Mouse (Mus musculus) adrenal gland, adult (tissue): ENCODE data around the gene Abhd17a.
A peak's percentile ranks its signal among the peaks of the same experiment; 100 is the strongest.
"Not testable (repeated sequence)": the region's sequence is repeated elsewhere in the genome, so short reads cannot be mapped to it uniquely, and the experiment has no call there.

Experiments used
- DNase-seq, 2 experiments: peaks; one replicate each; pipeline ENCODE4 v3.0.0; 2022 to 2023; ENCODE audit warnings: low spot score in 1 of 2; ENCODE audit not compliant: inconsistent age in 2 of 2

Gene Abhd17a

GRCm38 (mm10) chr10:80609269-80609924 lies 19.3 kb upstream of the Abhd17a start:
- DNase-seq = no peak

- no peak for DNase-seq
Measured at GRCm38 (mm10) chr10:80608435-80608834, 18.3 kb upstream of the Abhd17a start.

DNA sequence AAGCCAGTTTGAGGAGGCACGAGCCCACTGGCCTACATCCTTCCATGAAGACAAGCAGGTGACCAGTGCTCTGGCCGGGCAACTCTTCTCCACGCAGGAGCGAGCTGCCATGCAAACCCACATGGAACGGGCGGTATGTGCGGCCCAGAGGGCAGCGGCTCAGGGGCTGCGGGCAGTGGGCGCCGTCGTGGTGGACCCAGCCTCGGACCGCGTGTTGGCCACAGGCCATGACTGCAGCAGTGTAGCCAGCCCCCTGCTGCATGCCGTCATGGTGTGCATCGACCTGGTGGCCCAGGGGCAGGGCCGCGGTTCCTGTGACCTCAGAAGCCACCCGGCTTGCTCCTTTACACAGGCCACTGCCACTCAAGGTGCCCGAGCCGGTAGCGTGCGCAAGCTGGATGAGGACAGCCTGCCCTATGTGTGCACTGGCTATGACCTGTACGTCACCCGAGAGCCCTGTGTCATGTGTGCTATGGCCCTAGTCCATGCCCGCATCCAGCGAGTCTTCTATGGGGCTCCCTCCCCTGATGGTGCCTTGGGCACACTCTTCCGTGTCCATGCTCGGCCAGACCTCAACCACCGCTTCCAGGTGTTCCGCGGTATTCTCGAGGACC lies 16.7 kb upstream of the Abhd17a start:
- no peak for DNase-seq

- DNase-seq = no peak
Measured at GRCm38 (mm10) chr10:80606306-80606705, 16.2 kb upstream of the Abhd17a start.

DNA sequence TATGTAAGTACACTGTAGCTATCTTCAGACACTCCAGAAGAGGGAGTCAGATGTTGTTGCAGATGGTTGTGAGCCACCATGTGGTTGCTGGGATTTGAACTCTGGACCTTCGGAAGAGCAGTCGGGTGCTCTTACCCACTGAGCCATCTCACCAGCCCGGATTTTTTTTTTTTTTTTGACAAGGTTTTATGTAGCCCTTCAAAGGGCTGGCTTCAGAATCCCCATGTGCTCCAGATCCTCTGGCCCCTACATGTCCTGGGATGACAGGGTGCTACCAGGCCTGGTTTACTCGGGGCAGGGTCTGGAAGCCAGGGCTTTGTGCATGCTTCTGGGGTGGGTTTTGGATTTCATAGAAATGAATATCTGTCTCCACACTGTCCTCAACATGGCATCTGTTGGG lies 15.6 kb upstream of the Abhd17a start, which contains the start of gene Gm49322:
TSS of gene Gm49322 (plus strand) at position 301 of the 400 bp plus-strand sequence.
- not testable (repeated sequence) for DNase-seq

GRCm38 (mm10) chr10:80604988-80605387 lies 14.8 kb upstream of the Abhd17a start:
- no peak for DNase-seq

DNA sequence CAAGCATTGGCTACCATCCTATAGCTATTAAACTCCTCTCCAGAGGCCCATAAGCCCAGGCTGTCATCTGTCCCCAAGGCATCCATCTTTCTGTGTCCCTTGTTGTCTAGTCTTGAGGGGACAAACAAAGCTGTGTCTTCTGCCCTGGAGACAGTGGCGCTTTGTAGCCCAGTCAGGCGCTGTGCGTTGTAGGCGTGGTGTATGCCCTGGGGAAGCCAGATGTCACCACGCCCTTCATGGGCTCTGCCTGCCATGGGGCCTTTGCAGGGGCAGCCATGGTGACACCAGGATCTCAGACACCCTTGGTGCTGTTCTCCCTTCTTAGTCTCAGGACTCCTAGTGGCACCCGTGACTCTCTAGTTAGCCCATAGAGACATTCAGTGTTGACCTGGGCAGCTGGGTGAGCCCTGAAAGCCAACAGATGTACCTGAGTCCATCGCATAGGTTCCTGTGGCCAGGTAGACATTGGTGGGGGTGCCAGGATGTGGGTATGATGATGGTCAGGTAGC lies 13.9 kb upstream of the Abhd17a start:
- DNase-seq = no peak

GRCm38 (mm10) chr10:80603364-80603763 lies 13.2 kb upstream of the Abhd17a start:
- no peak for DNase-seq

- peak; percentile 95 to 99 for DNase-seq
Measured at GRCm38 (mm10) chr10:80602698-80603325, 12.7 kb upstream of the Abhd17a start, which contains the start of the genes Scamp4 and Adat3. Gene Scamp4, plus strand, starts transcription at chr10:80602872. Gene Adat3, plus strand, starts transcription at chr10:80602880.

GRCm38 (mm10) chr10:80596318-80596717 lies 6.2 kb upstream of the Abhd17a start:
- DNase-seq = no peak

- peak in 1 of 2 experiments; percentile 72 for DNase-seq
Measured at GRCm38 (mm10) chr10:80589127-80589878, 838 bp downstream of the Abhd17a start.

GRCm38 (mm10) chr10:80587305-80587657 lies 2.9 kb downstream of the Abhd17a start:
- DNase-seq = peak in 1 of 2 experiments; percentile 69

DNA sequence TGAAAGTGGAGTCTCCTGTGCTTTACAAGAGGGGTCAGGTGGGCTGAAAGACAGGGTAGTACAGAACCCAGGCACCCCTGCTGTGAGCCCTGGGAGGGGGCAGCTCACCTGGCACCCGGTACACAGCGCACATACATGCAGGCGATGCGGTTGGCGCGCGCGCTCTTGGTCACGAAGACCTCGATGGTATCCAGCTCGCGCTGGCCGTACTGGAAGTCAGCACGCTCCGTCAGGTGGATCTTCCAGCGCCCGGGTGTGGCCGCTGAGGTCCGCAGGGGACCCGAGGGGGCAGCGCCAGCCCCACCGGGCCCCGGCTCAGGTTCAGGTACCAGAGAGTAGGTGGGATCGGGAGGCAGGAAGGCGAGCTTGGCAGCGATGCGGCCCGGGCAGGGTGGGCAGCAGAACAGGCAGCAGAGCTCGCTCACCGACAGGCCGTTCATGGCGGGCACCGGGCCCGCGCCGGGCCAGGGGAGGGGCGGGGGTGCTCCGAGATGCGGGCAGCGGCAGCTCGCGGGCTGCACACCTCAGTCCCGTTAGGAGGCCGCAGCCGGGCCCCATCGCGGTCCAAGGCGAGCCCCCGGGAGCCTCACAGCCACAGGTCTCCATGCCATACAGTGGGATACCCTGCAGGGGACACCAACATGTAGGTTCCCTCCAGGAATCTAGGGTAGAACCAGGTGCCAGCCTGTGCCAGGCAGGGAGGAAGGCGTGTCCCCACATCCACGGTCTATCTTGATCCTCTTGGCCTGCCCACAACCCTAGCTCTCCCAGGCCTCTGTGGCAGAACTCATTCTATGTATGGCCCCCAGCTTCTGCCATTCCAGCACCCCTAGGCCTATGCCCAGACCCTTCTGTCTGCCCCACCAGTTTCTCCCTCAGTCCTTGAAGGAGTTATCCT lies 3.5 kb downstream of the Abhd17a start:
- DNase-seq = no peak

- DNase-seq = no peak
Measured at GRCm38 (mm10) chr10:80585581-80585980, 4.6 kb downstream of the Abhd17a start.

- DNase-seq = no peak
Measured at GRCm38 (mm10) chr10:80584642-80585552, 5.2 kb downstream of the Abhd17a start.

DNA sequence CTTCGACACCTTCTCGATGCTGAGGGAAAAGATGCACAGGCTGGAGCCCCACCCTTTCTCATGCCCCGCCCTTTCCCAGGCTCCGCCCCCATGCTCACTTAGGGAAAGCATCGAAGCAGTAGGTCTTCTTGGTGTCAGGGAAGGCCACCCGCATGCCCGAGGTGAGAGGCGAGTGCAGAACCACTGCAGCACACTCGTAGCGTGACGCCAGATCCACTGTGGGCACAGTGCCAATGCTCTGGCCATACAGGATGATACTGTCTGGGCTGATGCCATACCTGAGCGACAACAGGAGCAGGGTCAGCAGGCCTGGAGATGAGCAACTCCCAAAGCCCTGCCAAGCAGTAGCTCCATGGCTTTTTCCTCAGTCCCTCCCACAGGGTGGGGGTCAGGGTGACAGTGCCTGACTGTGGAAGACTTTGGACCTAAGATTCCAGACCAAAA lies 6.1 kb downstream of the Abhd17a start:
- DNase-seq = no peak

DNA sequence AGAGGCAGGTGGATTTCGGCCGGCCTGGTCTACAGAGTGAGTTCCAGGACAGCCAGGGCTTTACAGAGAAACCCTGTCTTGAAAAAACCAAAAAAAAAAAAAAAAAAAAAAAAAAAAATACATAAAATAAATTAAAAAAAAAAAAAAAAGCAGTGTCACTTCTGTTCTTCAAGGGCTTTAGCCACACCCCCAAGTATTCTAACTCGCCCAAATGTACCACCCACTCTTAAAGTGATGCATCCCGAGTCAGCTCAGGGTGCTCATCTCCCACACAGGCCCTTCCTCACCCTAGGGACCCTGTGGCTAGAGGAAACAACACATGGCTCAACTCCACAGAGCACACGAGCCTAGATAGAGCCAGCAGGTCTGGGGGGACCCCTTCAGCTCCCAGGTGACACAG lies 7.1 kb downstream of the Abhd17a start:
- no peak for DNase-seq

GRCm38 (mm10) chr10:80578911-80579310 lies 11.2 kb downstream of the Abhd17a start:
- peak; percentile 78 to 90 for DNase-seq

DNA sequence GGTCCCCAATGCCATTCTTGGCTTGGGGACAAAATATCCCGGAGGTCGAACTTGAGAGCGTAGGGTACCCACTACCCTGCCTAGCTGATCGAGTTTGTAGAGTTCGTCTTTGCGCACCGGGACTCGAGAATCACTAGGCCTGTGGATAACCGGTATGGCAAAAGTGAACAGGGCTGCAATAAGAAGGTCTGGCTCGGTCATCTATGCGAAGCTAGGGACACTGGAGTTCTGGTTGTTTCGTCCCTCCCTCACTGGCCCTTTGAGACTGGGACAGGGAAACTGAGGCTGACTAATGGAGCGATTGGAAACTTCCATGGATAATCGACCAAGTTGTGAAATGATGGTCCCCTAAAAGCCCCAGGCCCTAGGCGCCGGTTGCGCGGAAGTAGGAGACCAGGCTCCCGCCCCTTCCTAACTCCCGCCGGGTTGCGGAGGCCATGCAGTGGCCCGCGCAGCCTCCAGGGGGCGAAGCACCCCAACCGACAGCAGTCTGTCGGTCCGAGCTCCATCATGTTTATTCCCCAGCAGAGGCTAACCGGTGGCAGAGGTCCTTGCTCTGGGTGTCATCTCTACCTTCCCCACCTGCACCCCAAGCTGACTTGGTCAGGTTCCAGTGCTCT lies 11.9 kb downstream of the Abhd17a start:
- peak; percentile 91 to 97 for DNase-seq
